Mouse (Mus musculus): ENCODE results near the gene Spata17. TPM values are rescaled to one million over a fixed set of nuclear protein-coding genes. Genes with fewer than 3 reads are reported as not detected.

Gene Spata17
- polyA plus RNA-seq, 1 experiment from 2014 or later, result 2.7 TPM

- H3K9me3 ChIP-seq (ENCODE audit: control insufficient read depth, low read length), result no peaks in the 10 kb centered on the region
- H3K4me3 ChIP-seq (ENCODE audit: low read length), result no peak overlapping the region
- no peak overlapping the region for H3K9ac ChIP-seq (ENCODE audit: low read length)
- WGBS, result 43% methylated on average over 4 of the region's 4 CpGs
- no peaks in the 10 kb centered on the region for H3K4me1 ChIP-seq (replicated peaks; ENCODE audit: control insufficient read depth, insufficient read depth, low read length)
- no peak overlapping the region for H3K4me2 ChIP-seq (ENCODE audit: low read depth, low read length)
- no peaks in the 10 kb centered on the region for H3K36me3 ChIP-seq (ENCODE audit: control insufficient read depth, insufficient read depth, low read length)
- no peaks in the 10 kb centered on the region for H3K27me3 ChIP-seq (ENCODE audit: control insufficient read depth, insufficient read depth, low read depth, low read length)
- no peak overlapping the region for H3K27ac ChIP-seq (ENCODE audit: low read length)
- ATAC-seq (ENCODE audit: low read depth), result no peak
These were observed 5.8 kb downstream of the Spata17 start for GRCm38 (mm10) chr1:187209496-187209895.

DNA sequence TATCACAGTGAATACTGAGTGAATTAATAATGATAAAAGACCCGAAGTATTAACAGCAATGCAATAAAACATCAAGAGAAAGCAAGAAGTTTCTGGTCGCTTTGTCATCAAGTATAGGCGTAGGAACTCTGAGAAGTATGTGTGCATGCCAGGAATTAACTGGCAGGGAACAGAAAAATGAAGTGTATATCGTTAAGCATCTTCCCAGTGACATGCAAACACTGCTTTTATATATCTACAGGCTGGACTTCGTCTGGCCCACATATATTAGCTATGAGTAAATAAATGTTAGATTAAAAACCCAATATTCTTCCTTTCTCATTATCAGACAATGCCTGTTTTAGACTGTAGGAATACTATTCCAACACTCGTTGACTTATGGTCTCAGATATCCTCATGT is 9.8 kb downstream of the Spata17 start:
- H3K4me1 ChIP-seq (replicated peaks; ENCODE audit: control insufficient read depth, insufficient read depth, low read length), result no peaks in the 10 kb centered on the region
- ATAC-seq (ENCODE audit: low read depth), result peak; percentile 57
- no peaks in the 10 kb centered on the region for H3K36me3 ChIP-seq (ENCODE audit: control insufficient read depth, insufficient read depth, low read length)
- H3K9me3 ChIP-seq (ENCODE audit: control insufficient read depth, low read length), result no peaks in the 10 kb centered on the region
- H3K4me3 ChIP-seq (ENCODE audit: low read length), result no peak overlapping the region
- WGBS, result 40% methylated on average over 6 of the region's 6 CpGs
- H3K27ac ChIP-seq (ENCODE audit: low read length), result no peak overlapping the region
- no peak overlapping the region for H3K9ac ChIP-seq (ENCODE audit: low read length)
- H3K27me3 ChIP-seq (ENCODE audit: control insufficient read depth, insufficient read depth, low read depth, low read length), result no peaks in the 10 kb centered on the region
- H3K4me2 ChIP-seq (ENCODE audit: low read depth, low read length), result no peak overlapping the region

- ATAC-seq (ENCODE audit: low read depth), result no peak
- H3K4me3 ChIP-seq (ENCODE audit: low read length), result no peak overlapping the region
- WGBS, result 55% methylated on average over 1 of the region's 1 CpGs
These were observed 36.7 kb downstream of the Spata17 start for GRCm38 (mm10) chr1:187178546-187178945.

DNA sequence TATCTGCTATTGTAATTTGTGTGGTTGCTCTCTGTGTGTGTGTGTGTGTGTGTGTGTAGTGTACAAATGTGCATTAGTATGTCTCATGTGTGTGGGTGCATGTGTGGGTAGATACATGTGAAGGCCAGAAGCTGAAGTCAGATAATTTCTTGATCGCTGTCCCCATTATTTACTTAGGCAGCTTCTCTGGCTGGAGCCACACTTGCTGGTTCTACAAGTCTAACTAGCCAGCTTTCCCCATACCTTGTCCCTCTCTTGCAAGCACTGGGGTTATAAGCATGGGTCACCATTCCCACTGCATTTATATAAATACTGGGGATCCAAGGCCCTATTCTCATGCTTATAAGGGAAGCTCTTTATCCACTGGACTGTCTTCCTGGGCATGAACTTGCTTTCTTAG is 39.3 kb downstream of the Spata17 start:
- no peak overlapping the region for H3K9ac ChIP-seq (ENCODE audit: low read length)
- no peak overlapping the region for H3K4me2 ChIP-seq (ENCODE audit: low read depth, low read length)
- H3K27ac ChIP-seq (ENCODE audit: low read length), result no peak overlapping the region
- WGBS, result 75% methylated on average over 1 of the region's 1 CpGs
- no peaks in the 10 kb centered on the region for H3K27me3 ChIP-seq (ENCODE audit: control insufficient read depth, insufficient read depth, low read depth, low read length)
- no peaks in the 10 kb centered on the region for H3K4me1 ChIP-seq (replicated peaks; ENCODE audit: control insufficient read depth, insufficient read depth, low read length)
- no peak for ATAC-seq (ENCODE audit: low read depth)
- H3K9me3 ChIP-seq (ENCODE audit: control insufficient read depth, low read length), result no peaks in the 10 kb centered on the region
- no peaks in the 10 kb centered on the region for H3K36me3 ChIP-seq (ENCODE audit: control insufficient read depth, insufficient read depth, low read length)
- H3K4me3 ChIP-seq (ENCODE audit: low read length), result no peak overlapping the region

More at GRCm38 (mm10) chr1:187178546-187178945, 36.7 kb downstream of the Spata17 start:
- H3K27me3 ChIP-seq (ENCODE audit: control insufficient read depth, insufficient read depth, low read depth, low read length), result no peaks in the 10 kb centered on the region
- H3K4me2 ChIP-seq (ENCODE audit: low read depth, low read length), result no peak overlapping the region
- no peak overlapping the region for H3K9ac ChIP-seq (ENCODE audit: low read length)
- no peaks in the 10 kb centered on the region for H3K36me3 ChIP-seq (ENCODE audit: control insufficient read depth, insufficient read depth, low read length)
- H3K4me1 ChIP-seq (replicated peaks; ENCODE audit: control insufficient read depth, insufficient read depth, low read length), result no peaks in the 10 kb centered on the region
- H3K9me3 ChIP-seq (ENCODE audit: control insufficient read depth, low read length), result no peaks in the 10 kb centered on the region
- H3K27ac ChIP-seq (ENCODE audit: low read length), result no peak overlapping the region

GRCm38 (mm10) chr1:187170361-187170760 is 44.9 kb downstream of the Spata17 start:
- no peaks in the 10 kb centered on the region for H3K36me3 ChIP-seq (ENCODE audit: control insufficient read depth, insufficient read depth, low read length)
- no peak for ATAC-seq (ENCODE audit: low read depth)
- no peaks in the 10 kb centered on the region for H3K27me3 ChIP-seq (ENCODE audit: control insufficient read depth, insufficient read depth, low read depth, low read length)
- no peak overlapping the region for H3K27ac ChIP-seq (ENCODE audit: low read length)
- no peak overlapping the region for H3K4me3 ChIP-seq (ENCODE audit: low read length)
- H3K9ac ChIP-seq (ENCODE audit: low read length), result no peak overlapping the region
- H3K4me1 ChIP-seq (replicated peaks; ENCODE audit: control insufficient read depth, insufficient read depth, low read length), result no peaks in the 10 kb centered on the region
- 46% methylated on average over 3 of the region's 3 CpGs for WGBS
- H3K9me3 ChIP-seq (ENCODE audit: control insufficient read depth, low read length), result no peaks in the 10 kb centered on the region
- H3K4me2 ChIP-seq (ENCODE audit: low read depth, low read length), result no peak overlapping the region

DNA sequence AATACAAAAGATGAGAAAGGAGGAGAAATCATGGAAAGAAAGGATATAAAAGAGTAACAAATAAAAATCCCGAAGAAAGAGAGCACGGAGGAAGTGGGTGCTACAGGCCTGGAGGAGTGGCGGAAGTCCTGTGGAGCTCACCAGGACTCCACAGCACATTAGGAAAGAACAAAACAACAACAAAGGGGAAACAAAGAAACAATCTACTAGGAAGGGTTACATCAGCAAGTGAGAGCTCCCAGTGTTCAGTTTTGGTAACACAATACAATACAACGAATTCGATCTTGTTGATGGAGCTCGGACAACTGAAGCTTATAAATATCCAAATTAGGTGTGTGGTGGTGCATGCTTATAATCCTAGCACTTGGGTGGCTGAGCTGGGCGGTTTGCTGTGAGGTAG is 45.6 kb downstream of the Spata17 start:
- no peak overlapping the region for H3K9ac ChIP-seq (ENCODE audit: low read length)
- no peaks in the 10 kb centered on the region for H3K27me3 ChIP-seq (ENCODE audit: control insufficient read depth, insufficient read depth, low read depth, low read length)
- ATAC-seq (ENCODE audit: low read depth), result no peak
- 78% methylated on average over 7 of the region's 7 CpGs for WGBS
- H3K36me3 ChIP-seq (ENCODE audit: control insufficient read depth, insufficient read depth, low read length), result no peaks in the 10 kb centered on the region
- no peak overlapping the region for H3K4me3 ChIP-seq (ENCODE audit: low read length)
- H3K27ac ChIP-seq (ENCODE audit: low read length), result no peak overlapping the region
- H3K9me3 ChIP-seq (ENCODE audit: control insufficient read depth, low read length), result no peaks in the 10 kb centered on the region
- no peak overlapping the region for H3K4me2 ChIP-seq (ENCODE audit: low read depth, low read length)
- no peaks in the 10 kb centered on the region for H3K4me1 ChIP-seq (replicated peaks; ENCODE audit: control insufficient read depth, insufficient read depth, low read length)

GRCm38 (mm10) chr1:187163571-187163970 is 51.7 kb downstream of the Spata17 start:
- Histone ChIP-seq H3K4me3 (ENCODE audit: low read length) (no peak overlapping the region), H3K27me3 (ENCODE audit: control insufficient read depth, insufficient read depth, low read depth, low read length) (no peaks in the 10 kb centered on the region), H3K4me2 (ENCODE audit: low read depth, low read length) (no peak overlapping the region), H3K9ac (ENCODE audit: low read length) (no peak overlapping the region), H3K36me3 (ENCODE audit: control insufficient read depth, insufficient read depth, low read length) (no peaks in the 10 kb centered on the region), H3K9me3 (ENCODE audit: control insufficient read depth, low read length) (no peaks in the 10 kb centered on the region), H3K27ac (ENCODE audit: low read length) (no peak overlapping the region), H3K4me1 (replicated peaks; ENCODE audit: control insufficient read depth, insufficient read depth, low read length) (no peaks in the 10 kb centered on the region)
- no peak for ATAC-seq (ENCODE audit: low read depth)

DNA sequence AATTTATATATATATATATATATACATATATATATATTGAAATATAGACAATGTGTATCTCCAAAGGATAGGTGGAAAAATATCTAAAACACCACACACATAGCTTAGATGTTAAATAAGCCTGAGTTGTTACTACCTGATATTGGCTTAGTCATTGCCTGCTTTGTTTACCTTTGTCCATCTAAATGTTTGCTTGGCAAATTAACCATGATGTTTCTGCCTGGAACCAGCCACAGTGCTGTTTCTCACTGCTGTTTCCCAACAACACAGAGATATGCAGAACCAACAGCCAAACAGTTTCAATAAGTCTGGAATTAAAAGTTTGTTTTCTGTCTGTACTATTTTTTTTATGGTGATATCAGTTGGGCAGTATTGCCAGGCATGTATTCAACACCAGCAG is 59.6 kb downstream of the Spata17 start:
- no peaks in the 10 kb centered on the region for H3K4me1 ChIP-seq (replicated peaks; ENCODE audit: control insufficient read depth, insufficient read depth, low read length)
- no peak overlapping the region for H3K4me2 ChIP-seq (ENCODE audit: low read depth, low read length)
- H3K27ac ChIP-seq (ENCODE audit: low read length), result no peak overlapping the region
- H3K9ac ChIP-seq (ENCODE audit: low read length), result no peak overlapping the region
- H3K36me3 ChIP-seq (ENCODE audit: control insufficient read depth, insufficient read depth, low read length), result no peaks in the 10 kb centered on the region
- H3K9me3 ChIP-seq (ENCODE audit: control insufficient read depth, low read length), result no peaks in the 10 kb centered on the region
- no peak for ATAC-seq (ENCODE audit: low read depth)
- no peaks in the 10 kb centered on the region for H3K27me3 ChIP-seq (ENCODE audit: control insufficient read depth, insufficient read depth, low read depth, low read length)
- no peak overlapping the region for H3K4me3 ChIP-seq (ENCODE audit: low read length)

GRCm38 (mm10) chr1:187153681-187154080 is 61.6 kb downstream of the Spata17 start:
- 59% methylated on average over 5 of the region's 5 CpGs for WGBS
- no peak overlapping the region for H3K4me2 ChIP-seq (ENCODE audit: low read depth, low read length)
- no peak overlapping the region for H3K27ac ChIP-seq (ENCODE audit: low read length)
- no peaks in the 10 kb centered on the region for H3K4me1 ChIP-seq (replicated peaks; ENCODE audit: control insufficient read depth, insufficient read depth, low read length)
- no peak overlapping the region for H3K9ac ChIP-seq (ENCODE audit: low read length)
- H3K4me3 ChIP-seq (ENCODE audit: low read length), result no peak overlapping the region
- no peaks in the 10 kb centered on the region for H3K9me3 ChIP-seq (ENCODE audit: control insufficient read depth, low read length)
- H3K27me3 ChIP-seq (ENCODE audit: control insufficient read depth, insufficient read depth, low read depth, low read length), result no peaks in the 10 kb centered on the region
- no peak for ATAC-seq (ENCODE audit: low read depth)
- no peaks in the 10 kb centered on the region for H3K36me3 ChIP-seq (ENCODE audit: control insufficient read depth, insufficient read depth, low read length)

DNA sequence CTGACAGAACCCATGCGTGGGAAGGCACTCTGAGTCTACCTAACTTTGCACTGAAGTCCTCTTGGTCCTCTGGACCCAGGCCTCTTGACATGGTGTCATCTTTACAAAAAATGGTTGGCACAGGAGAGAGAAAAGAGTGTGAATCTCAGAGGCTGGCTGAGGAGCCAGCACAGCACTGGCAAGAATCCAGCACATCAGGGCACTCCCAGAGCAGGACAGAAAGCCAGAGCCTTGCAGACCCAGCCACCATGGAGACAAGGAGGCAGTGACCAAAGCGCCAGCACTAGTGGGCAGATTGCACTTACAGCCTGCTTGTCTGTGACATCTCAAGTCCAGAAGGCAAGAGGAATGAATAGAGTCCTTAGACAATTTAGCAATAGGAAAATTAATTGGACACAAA is 62.7 kb downstream of the Spata17 start:
- 87% methylated on average over 2 of the region's 2 CpGs for WGBS
- H3K9ac ChIP-seq (ENCODE audit: low read length), result no peak overlapping the region
- H3K4me3 ChIP-seq (ENCODE audit: low read length), result no peak overlapping the region
- H3K27ac ChIP-seq (ENCODE audit: low read length), result no peak overlapping the region
- H3K4me2 ChIP-seq (ENCODE audit: low read depth, low read length), result no peak overlapping the region
- no peaks in the 10 kb centered on the region for H3K9me3 ChIP-seq (ENCODE audit: control insufficient read depth, low read length)
- no peaks in the 10 kb centered on the region for H3K36me3 ChIP-seq (ENCODE audit: control insufficient read depth, insufficient read depth, low read length)
- no peaks in the 10 kb centered on the region for H3K4me1 ChIP-seq (replicated peaks; ENCODE audit: control insufficient read depth, insufficient read depth, low read length)
- no peak for ATAC-seq (ENCODE audit: low read depth)
- H3K27me3 ChIP-seq (ENCODE audit: control insufficient read depth, insufficient read depth, low read depth, low read length), result no peaks in the 10 kb centered on the region
